Mouse (Mus musculus) layer of hippocampus, postnatal 25 days (tissue): ENCODE measurements at regions not wholly inside any gene's neighbourhood (a gene's known extent, or its start where the extent isn't known, plus 50 kb on each side); places are given as distances from the start of the nearest gene placed in this dataset.
A peak's percentile ranks its signal among the peaks of the same experiment; 100 is the strongest.
"Not testable (repeated sequence)": the region's sequence is repeated elsewhere in the genome, so short reads cannot be mapped to it uniquely, and the experiment has no call there.

ENCODE experiments used
- DNase-seq, 2 experiments: peaks; one replicate each; pipeline ENCODE4 v3.0.0; 2022; ENCODE audit warnings: mixed read lengths in 2 of 2, low spot score in 1 of 2; ENCODE audit errors: extremely low spot score in 1 of 2

DNA sequence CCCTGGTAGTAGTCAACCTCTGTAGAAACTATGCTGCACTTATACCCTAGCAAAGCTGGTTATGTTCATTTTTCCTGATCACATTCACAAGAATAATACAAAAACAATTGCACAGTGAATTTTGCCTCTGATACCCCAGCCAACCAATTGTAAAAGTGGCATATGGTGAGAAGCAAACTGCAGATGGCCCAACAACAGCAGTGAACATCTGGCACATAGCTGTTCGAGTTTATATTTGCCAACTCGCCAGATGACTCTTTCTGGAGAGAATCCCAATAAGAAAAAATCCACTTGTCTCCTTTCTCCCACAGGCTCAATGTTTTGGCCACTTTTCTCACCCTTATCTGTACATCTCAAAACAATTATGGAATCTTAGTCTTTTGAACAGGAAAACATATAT, 196.5 kb upstream of the Grik2 start:
- DNase-seq = peak in 1 of 2 experiments; percentile 10

GRCm38 (mm10) chr10:49952434-49952833, 163.9 kb upstream of the Grik2 start:
- DNase-seq = no peak

DNA sequence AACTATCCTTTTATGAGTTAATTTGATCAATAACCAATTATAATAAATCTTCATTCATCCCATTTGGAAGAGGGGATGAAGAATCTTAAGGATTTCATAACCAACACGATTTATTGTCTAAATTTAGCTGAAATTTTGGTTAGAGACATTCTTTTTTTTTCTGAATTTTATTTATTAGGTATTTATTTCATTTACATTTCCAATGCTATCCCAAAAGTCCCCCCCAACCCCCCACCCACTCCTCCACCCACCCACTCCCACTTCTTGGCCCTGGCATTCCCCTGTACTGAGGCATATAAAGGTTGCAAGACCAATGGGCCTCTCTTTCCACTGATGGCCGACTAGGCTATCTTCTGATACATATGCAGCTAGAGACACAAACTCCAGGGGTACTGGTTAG, 148.7 kb upstream of the Grik2 start:
- DNase-seq = not testable (repeated sequence)

DNA sequence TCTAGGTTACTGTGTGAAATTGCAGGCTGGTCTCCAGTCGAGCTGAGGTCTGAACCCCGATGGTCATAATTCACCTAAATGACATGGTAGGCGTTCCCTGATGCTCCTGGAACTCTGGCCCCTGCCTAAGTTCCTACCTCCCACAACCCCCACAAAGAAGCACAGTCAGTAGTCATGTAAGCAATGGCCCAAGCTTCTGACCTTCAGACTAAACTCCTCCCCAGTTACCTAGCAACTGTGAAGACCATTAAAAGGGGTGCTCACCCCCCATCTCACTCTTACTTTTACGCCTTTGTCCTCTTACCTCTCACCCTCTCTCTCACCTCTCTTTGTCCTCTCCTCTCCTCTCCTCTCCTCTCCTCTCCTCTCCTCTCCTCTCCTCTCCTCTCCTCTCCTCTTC, 120.6 kb upstream of the Grik2 start:
- DNase-seq = not testable (repeated sequence)

DNA sequence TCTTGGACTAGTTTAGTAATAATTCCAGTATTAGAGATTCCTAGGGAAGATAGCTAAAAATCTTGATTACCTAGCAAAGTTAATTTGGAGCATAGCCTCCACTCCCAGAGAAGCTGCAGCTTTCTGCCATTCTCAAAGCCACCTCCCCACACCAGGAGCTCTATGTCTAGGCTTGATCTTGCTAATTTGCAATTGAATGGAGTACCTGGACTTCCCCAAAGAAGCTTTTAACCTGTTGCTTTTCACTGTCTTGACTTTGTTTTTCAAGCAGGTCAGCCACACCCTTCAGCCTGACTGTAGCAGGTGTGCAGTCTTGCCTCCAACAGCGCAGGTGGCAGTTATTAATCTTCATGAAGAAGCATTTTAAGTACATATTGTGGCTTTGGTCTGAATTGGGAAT, 119.6 kb upstream of the Grik2 start:
- not testable (repeated sequence) for DNase-seq

GRCm38 (mm10) chr10:49904626-49905025, 116.1 kb upstream of the Grik2 start:
- not testable (repeated sequence) for DNase-seq

DNA sequence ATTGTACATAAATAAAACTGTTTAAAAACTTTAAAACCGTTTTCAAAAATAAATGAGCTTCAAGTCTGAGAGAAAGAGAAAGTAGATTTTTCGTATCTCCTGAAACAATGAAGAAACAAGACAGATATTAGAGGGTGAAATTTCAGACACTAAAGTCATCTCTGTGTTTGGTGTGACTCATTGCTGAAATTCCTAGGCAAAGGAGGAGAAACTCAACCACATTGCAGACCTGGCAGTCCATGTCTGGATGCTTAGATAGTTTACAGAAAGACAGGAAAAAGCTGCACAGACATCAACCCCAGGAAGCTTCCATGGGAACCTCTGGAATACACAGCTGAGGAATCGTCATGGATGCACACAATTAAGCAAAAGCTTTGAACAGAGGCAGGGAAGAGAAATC, 106.9 kb upstream of the Grik2 start:
- DNase-seq = no peak

DNA sequence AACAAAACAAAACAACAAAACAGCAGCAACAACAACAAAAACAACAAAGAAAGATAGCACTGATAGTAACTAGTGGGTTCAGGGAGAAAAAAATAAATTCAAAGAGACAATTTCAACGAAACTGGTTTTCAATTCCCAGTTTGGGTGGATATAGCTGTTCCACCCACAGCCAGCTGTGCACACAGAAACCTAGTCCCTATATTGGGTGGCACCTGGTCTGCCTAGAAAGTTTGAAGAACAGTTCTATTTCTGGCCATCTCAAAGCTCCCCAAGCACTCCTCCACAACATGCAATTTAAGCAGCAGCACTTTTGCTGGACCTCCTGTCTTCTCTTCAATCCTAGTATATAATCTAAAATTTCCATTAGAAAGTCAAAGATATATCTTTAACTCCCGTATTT, 95.5 kb upstream of the Grik2 start:
- no peak for DNase-seq

DNA sequence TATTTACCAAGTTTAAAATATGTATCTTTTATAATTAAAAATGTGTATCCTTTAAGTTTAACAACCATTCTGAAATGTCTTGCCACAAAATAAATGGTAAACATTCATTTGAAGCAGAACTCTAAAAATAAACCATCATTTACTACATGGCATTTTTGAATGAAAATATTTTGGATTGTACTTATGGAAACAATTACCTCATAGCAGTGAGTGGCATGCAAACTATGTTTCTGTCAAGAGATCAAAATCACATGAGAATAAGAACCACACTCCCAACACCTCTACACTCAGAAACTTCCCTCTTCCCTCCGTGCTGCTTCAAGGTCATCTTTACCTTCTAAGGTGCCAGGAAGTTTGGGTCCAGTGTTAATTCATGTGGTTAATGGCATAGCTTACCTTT, 94.9 kb upstream of the Grik2 start:
- no peak for DNase-seq

GRCm38 (mm10) chr10:49863800-49864199, 75.2 kb upstream of the Grik2 start:
- no peak for DNase-seq

DNA sequence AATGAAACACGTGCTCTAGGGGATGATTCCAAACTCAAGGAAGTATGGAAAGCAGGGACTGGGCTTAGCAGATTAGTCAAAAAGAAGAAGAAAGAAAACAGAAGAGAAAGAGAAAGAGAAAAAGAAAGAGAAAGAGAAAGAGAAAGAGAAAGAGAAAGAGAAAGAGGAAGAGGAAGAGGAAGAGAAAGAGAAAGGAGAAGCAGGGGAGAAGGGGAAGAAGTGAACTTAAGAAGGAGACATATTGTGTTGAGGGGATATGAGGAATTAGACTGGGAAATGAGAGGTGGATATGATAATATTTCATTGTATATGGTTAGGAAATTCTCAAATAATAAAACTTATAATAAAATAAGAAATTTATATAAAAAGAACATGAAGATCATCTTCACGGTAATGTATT, 59.1 kb upstream of the Grik2 start:
- no peak for DNase-seq

- DNase-seq = no peak
Observed at GRCm38 (mm10) chr10:49844308-49844707, 55.7 kb upstream of the Grik2 start.
